Mouse (Mus musculus) left cerebral cortex, postnatal 36 days (tissue): ENCODE results near the gene Rasa4. TPM values are rescaled to one million over a fixed set of nuclear protein-coding genes. Genes with fewer than 3 reads are reported as not detected.
A peak's percentile ranks its signal among the peaks of the same experiment; 100 is the strongest.
"Not testable (repeated sequence)": the region's sequence is repeated elsewhere in the genome, so short reads cannot be mapped to it uniquely, and the experiment has no call there.

Experiments
- DNase-seq, 2 experiments: peaks; one replicate each; pipeline ENCODE4 v3.0.0; 2021 to 2022; ENCODE audit warnings: low spot score in 2 of 2, mixed read lengths in 1 of 2
- intact Hi-C: fragments of 180-260 bp; cut with DNase I; formaldehyde crosslinking; loops from one replicate; pipeline ENCODE4 v1.15.1; 2025
- total RNA-seq, 2 experiments: library from RNA; stranded (reverse); gene quantifications; 2 replicates each; pipeline ENCODE4 v1.2.3; 2021

Rasa4 gene
- total RNA-seq: 1 to 10 TPM; 3.8 to 7.0 TPM

DNA sequence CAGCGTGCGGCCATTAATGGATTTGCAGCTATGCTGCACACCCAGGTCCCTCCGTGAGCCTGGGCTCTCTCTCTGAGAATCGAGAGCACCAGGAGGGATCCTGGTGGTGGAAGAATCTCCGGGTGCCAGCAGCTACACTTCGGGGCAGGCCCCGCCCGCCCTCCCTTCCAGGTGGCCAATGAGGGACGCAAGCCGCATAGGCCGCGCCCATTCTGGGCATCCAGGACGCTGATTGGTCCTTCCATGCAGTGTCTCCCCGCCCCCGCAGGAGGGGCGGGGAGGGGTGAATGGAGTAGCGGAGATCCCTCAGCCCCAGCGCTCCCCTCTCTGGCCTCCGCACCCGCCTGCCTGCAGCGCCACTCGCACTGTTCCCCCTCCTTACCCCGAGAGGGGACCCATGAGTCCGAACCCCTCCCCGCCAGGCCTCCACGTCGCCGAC lies at the start of gene Rasa4:
Rasa4 (plus strand) TSS at position 248 of the 439 bp plus-strand sequence.
- intact Hi-C loops: no loop called here
- DNase-seq: peak; percentile 88

- intact Hi-C loops: no loop called here
Measured at GRCm38 (mm10) chr5:136034868-136035267, 48.8 kb upstream of the Rasa4 start.

DNA sequence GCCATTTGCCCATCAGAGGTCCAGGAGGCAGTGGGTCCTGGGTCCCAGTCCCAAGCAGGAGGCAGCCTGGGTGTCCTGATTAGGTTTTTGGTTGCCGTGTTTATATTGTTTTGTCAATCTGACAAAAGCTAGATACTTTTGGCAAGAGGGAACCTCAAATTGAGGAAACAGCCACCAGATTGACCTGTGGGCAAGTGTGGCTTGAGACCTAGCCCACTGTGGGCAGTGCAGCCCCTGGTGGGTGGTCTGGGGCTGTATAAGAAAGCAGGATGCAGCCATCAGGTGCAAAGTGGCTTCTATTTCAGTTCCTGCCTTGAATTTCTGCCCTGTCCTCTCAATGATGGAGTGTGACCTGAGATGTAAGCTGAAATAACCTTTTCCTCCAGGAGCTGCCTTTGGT lies 48.4 kb upstream of the Rasa4 start:
- intact Hi-C loops: no loop called here
- no peak for DNase-seq

More at GRCm38 (mm10) chr5:136034868-136035267, 48.8 kb upstream of the Rasa4 start:
- no peak for DNase-seq

GRCm38 (mm10) chr5:136036667-136037066 lies 47.0 kb upstream of the Rasa4 start:
- intact Hi-C loops: no loop called here

DNA sequence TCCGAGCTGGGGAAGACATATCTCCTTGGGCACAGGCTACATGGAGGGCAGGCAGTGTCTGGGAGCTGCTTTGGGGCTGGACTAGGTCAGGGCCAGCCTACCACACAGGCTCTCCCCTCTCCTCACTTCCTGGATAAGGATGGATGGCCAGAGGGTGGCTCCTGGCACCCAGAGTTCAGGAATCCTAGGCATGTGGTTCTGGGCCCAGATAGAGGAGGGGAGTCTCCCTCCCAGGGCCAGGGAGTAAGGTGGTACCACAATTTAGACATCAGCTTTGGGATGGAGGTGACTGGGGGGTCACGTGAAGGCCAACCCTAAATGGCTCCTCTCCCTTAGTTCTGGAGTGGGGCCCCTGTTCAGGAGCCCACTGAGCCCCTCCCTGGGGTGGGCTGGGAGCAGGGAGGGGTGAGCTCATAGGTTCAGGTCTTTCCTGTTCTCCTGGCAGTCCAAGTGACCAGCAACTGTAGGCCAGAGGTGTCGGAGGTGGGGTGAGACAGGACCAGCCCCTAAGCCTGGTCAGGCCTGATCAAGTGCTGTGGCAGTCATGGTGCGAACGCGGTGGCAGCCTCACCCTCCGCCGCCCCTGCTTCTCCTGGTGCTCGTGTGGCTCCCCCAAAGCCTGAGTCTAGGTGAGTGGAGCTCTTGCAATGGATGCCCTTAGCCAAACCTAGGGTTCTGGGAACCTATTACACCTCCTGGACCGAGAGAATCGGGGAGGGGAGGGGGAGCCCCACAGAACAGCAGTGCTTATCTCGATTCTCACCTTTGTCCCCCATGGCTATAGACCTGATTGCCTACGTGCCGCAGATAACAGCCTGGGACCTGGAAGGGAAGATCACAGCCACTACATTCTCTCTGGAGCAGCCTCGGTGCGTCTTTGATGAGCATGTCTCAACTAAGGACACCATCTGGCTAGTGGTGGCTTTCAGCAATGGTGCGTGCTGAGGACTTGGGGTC lies 45.2 kb upstream of the Rasa4 start, which contains the start of gene Upk3b:
Upk3b (plus strand) TSS at position 239 of the 957 bp plus-strand sequence.
- DNase-seq: no peak
- intact Hi-C loops: no loop called here

More at GRCm38 (mm10) chr5:136036667-136037066, 47.0 kb upstream of the Rasa4 start:
- DNase-seq: no peak

DNA sequence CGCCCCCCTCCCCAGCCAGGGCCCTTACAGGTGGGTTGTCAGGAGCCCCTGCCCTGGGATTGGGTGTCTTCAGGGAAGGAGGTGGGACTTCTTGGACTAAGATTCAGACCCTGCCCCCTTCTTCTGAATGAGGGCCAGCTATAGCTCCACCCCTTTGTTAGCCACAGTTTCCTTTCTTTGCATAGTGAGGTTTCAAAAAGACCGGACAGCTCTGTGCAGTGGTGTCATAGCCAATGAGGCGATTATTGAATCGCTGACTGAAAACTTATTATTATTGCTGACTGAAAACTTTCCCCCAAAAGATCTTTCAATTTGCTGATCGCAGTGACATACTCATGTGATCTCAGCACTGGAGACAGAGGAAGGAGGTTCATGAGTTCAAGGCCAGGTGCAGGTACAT lies 43.5 kb upstream of the Rasa4 start:
- intact Hi-C loops: no loop called here
- no peak for DNase-seq

DNA sequence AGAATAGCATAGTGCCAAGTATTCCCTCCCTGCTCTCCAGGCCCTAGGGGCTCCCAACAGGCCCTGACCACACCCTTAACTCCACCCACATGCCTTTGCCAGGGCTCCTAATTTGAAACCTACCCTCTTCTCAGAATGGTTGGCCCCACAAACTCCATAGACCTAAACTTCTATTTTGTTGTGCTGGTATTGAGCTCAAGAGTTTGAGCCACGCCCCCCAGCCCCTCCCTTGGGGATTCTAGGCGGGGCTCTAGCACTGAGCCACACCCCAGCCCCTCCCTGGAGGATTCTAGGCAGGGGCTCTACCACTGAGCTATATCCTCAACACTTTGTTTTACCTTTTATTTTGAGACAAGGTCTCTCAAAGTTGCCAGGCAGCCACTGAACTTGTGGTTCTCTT lies 42.5 kb upstream of the Rasa4 start:
- no peak for DNase-seq
- intact Hi-C loops: no loop called here

DNA sequence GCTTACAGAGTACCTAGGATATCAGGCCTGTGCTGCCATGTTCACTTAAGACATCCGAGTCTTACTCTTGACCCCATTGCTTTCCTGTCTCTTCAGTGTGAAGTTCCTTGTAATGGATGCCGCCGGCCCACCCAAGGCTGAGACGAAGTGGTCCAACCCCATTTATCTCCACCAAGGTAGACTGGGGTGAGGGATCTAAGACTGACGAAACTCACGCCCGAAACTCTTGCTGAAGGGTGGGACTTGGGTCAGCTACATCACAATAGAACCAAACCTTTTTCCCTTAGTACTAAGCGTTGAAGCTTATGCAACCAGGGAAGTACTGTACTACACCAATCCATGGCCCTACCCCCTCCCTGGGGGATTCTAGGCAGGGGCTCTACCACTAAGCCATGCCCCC lies 42.0 kb upstream of the Rasa4 start:
- intact Hi-C loops: no loop called here
- DNase-seq: no peak

DNA sequence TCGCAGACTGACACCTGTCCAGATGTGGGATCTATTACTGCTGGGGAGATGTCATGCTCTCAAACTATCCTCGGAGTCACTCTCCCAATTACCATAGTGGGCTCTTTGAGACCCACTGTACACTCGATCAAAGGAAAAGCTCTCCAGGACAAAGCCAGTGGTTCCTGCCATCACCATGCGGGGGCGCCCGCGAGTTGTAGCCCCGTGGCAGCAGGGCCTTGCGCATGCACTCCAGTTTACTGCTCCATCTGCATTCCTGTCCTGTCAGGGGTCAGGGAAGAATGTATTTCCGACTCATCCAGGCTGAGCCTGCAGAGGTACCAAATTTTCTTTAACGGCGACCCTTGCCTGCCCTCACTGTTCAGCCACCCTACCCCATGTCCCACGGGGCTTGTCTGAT lies 38.9 kb upstream of the Rasa4 start:
- no peak for DNase-seq
- intact Hi-C loops: no loop called here

DNA sequence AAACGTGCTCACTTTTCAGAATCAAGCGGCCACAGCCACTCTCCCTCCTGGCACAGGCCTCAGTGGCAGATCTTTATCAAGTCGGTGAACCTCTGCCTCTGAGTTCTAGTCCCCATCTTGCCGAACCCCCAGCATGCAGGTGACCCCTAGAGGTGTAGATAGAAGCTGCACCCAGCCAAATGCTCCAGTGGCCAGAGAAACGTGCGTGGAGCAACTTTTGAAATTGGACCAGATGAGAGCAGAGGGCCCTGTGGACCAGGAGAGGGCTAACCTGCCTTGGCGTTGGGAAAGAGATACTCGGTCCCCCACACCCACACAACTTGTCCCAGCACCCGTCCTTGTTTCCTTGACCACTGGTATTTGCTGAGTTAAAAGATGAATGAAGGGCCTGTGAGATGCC lies 38.3 kb upstream of the Rasa4 start:
- intact Hi-C loops: no loop called here
- DNase-seq: no peak

GRCm38 (mm10) chr5:136045987-136046386 lies 37.7 kb upstream of the Rasa4 start:
- DNase-seq: peak; percentile 63 to 70
- intact Hi-C loops: no loop called here

GRCm38 (mm10) chr5:136048541-136048940 lies 35.2 kb upstream of the Rasa4 start:
- intact Hi-C loops, DNase-seq: not testable (repeated sequence)

DNA sequence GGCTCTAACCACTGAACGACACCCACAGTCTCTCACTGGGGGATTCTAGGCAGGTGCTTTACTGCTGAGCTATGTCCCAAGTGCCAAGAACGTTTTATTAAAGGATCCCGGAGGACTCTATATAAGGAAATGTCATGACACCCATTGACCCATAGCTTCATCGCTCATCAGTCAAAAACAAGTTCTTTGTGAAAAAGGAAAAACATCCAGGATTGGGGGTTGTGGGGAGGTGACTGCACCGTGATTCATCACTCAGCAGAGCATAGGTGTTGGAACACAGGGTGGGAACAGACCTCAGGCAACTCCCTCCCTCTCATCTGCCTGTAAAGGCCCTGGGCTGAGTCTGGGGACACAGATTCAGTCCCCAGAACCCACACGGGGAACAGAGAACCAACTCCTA lies 33.8 kb upstream of the Rasa4 start:
- DNase-seq: no peak
- intact Hi-C loops: no loop called here

- DNase-seq: no peak
- intact Hi-C loops: no loop called here
Measured at GRCm38 (mm10) chr5:136051231-136052085, 32.3 kb upstream of the Rasa4 start.

DNA sequence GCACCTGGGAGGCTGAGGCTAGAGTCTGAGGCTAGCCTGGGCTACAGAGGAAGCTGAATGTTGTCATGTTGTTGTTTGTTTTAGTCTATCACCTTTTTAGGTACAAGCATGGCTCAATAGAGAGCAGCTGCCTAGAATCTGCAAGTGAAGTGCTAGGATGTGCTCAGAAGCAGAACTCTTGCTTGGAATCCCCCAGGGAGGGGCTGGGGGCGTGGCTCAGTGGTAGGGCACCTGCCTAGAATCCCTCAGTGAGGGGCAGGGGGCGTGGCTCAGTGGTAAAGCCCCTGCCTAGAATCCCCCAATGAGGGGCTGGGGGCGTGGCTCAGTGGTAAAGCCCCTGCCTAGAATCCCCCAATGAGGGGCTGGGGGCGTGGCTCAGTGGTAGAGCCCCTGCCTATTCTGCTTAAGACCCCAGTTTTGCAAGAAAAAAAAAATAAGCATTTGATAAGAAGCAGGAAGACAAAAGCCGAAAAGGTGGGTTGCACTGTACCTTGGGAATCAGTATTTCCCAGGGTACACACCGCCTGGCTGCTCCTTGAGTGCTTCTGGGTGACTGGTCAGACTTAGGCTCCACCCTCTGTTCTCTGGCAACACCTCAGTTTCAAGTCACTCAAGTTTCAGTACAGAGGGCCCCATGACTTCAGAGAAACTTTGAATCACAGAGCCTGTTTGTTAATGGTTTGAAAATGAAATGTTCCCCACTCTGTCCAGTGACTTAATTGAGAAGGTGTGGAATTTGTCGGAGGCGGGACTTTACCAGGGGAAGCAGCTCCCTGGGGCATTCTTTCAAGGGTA lies 30.7 kb upstream of the Rasa4 start:
- no peak for DNase-seq
- intact Hi-C loops: no loop called here

- DNase-seq: no peak
- intact Hi-C loops: no loop called here
Measured at GRCm38 (mm10) chr5:136054301-136055077, 29.2 kb upstream of the Rasa4 start, which contains the start of gene Upk3bl. Upk3bl (plus strand) TSS chr5:136054492.

GRCm38 (mm10) chr5:136056062-136056461 lies 27.7 kb upstream of the Rasa4 start:
- intact Hi-C loops: no loop called here
- DNase-seq: no peak

GRCm38 (mm10) chr5:136057085-136057484 lies 26.6 kb upstream of the Rasa4 start:
- DNase-seq: no peak
- intact Hi-C loops: no loop called here

DNA sequence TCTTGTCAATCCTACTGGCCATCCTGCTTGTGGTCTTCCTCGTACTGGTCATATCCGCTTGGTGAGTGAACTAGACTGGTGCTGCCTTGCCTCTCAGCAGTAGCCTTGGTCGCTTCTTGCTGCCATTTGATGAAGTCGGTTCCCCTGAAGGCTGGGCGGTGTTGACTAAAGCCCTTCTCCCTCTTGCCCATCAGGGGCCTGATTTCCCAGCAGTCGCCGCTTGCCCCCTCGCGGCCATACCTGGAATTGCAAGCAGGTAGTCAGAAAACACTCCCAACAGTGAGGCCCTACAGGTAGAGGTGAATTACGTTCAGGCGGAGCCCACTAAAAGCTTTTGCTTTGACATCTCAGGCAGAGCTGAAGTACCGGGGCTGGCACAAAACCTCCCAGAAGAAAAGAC lies 22.1 kb upstream of the Rasa4 start:
- DNase-seq: peak; percentile 58 to 68
- intact Hi-C loops: loop anchor here (2.0 to 5.0 kb wide), 3 partner anchors 79 to 183 kb away; partner anchors contain the start of gene Zp3
